Mouse (Mus musculus): ENCODE measurements around the gene Med17.

Gene Med17

GRCm38 (mm10) chr9:15237516-15238296, 42.0 kb downstream of the Med17 start:
- DNase-seq (ENCODE audit: low spot score), result no peak

GRCm38 (mm10) chr9:15235986-15236385, 43.7 kb downstream of the Med17 start:
- no peak for DNase-seq (ENCODE audit: low spot score)

GRCm38 (mm10) chr9:15233604-15234003, 46.1 kb downstream of the Med17 start:
- no peak for DNase-seq (ENCODE audit: low spot score)

- no peak for DNase-seq (ENCODE audit: low spot score)
Measured at GRCm38 (mm10) chr9:15232445-15232844, 47.3 kb downstream of the Med17 start.

- DNase-seq (ENCODE audit: low spot score), result no peak
Measured at GRCm38 (mm10) chr9:15224912-15225311, 54.8 kb downstream of the Med17 start.

- no peak for DNase-seq (ENCODE audit: low spot score)
Measured at GRCm38 (mm10) chr9:15213695-15214094, 66.0 kb downstream of the Med17 start.

GRCm38 (mm10) chr9:15211876-15212275, 67.9 kb downstream of the Med17 start:
- no peak for DNase-seq (ENCODE audit: low spot score)
